Mouse (Mus musculus) urinary bladder, postnatal 14 days (tissue): ENCODE data around the gene Fars2.

Source experiments
- DNase-seq: peaks from one replicate; pipeline ENCODE4 v3.0.0; 2021; ENCODE audit warnings: low spot score

Gene Fars2

GRCm38 (mm10) chr13:36732891-36733490 lies 615.8 kb downstream of the Fars2 start:
- DNase-seq: no peak

- no peak for DNase-seq
Measured at GRCm38 (mm10) chr13:36733566-36733965, 616.4 kb downstream of the Fars2 start.

GRCm38 (mm10) chr13:36733989-36734690 lies 616.9 kb downstream of the Fars2 start:
- DNase-seq: no peak

GRCm38 (mm10) chr13:36734731-36735571 lies 617.7 kb downstream of the Fars2 start, which contains the start of gene Nrn1:
Gene Nrn1, minus strand, starts transcription at chr13:36735131.
- no peak for DNase-seq

GRCm38 (mm10) chr13:36735901-36736618 lies 618.8 kb downstream of the Fars2 start:
- DNase-seq: peak; percentile 63

GRCm38 (mm10) chr13:36736619-36736996 lies 619.4 kb downstream of the Fars2 start:
- no peak for DNase-seq

GRCm38 (mm10) chr13:36750056-36750455 lies 632.8 kb downstream of the Fars2 start:
- DNase-seq: no peak

- DNase-seq: no peak
Measured at GRCm38 (mm10) chr13:36751861-36752260, 634.6 kb downstream of the Fars2 start.

GRCm38 (mm10) chr13:36766801-36767200 lies 649.6 kb downstream of the Fars2 start:
- DNase-seq: no peak
